Mouse (Mus musculus): Measurements from ENCODE around the gene Faim2. TPM values are rescaled to one million over a fixed set of nuclear protein-coding genes. Genes with fewer than 3 reads are reported as not detected.

The Faim2 gene
- polyA plus RNA-seq, 1 experiment from 2014 or later, result not detected

GRCm38 (mm10) chr15:99475814-99476213, 52.2 kb downstream of the Faim2 start:
- no peak overlapping the region for H3K4me3 ChIP-seq (ENCODE audit: low read length)
- no peak overlapping the region for H3K9ac ChIP-seq (ENCODE audit: low read depth, low read length)
- WGBS, result 83% methylated on average over 1 of the region's 1 CpGs
- H3K27me3 ChIP-seq (ENCODE audit: control insufficient read depth, insufficient read depth, low read length), result no peaks in the 10 kb centered on the region
- H3K4me2 ChIP-seq (replicated peaks; ENCODE audit: low read depth, low read length), result no peak overlapping the region
- no peak for ATAC-seq (ENCODE audit: low FRiP score, low TSS enrichment)
- no peaks in the 10 kb centered on the region for H3K36me3 ChIP-seq (ENCODE audit: control insufficient read depth, insufficient read depth, low read length)
- no peaks in the 10 kb centered on the region for H3K9me3 ChIP-seq (ENCODE audit: control insufficient read depth, low read length)
- H3K4me1 ChIP-seq (ENCODE audit: control insufficient read depth, insufficient read depth, low read length), result peaks cover 7% of the 10 kb centered on the region; the same call in 1 of the 2 replicates
- H3K27ac ChIP-seq (ENCODE audit: low read depth, low read length), result no peak overlapping the region

- Histone ChIP-seq H3K36me3 (ENCODE audit: control insufficient read depth, insufficient read depth, low read length) (peaks cover 4% of the 10 kb centered on the region; the same call in 1 of the 2 replicates), H3K4me2 (replicated peaks; ENCODE audit: low read depth, low read length) (peak within 1 kb of the TSS; percentile 57), H3K4me1 (ENCODE audit: control insufficient read depth, insufficient read depth, low read length) (peaks cover 7% of the 10 kb centered on the region; the same call in 1 of the 2 replicates), H3K27ac (ENCODE audit: low read depth, low read length) (peak within 1 kb of the TSS; percentile 87), H3K27me3 (ENCODE audit: control insufficient read depth, insufficient read depth, low read length) (no peaks in the 10 kb centered on the region), H3K4me3 (ENCODE audit: low read length) (peak within 1 kb of the TSS; percentile 72), H3K9me3 (ENCODE audit: control insufficient read depth, low read length) (no peaks in the 10 kb centered on the region), H3K9ac (ENCODE audit: low read depth, low read length) (peak within 1 kb of the TSS; percentile 83)
- ATAC-seq (ENCODE audit: low FRiP score, low TSS enrichment), result peak; percentile 85
- WGBS, result under 1% methylated on average over 26 of the region's 26 CpGs
Observed at GRCm38 (mm10) chr15:99474576-99474926, 53.4 kb downstream of the Faim2 start, which contains the start of gene Bcdin3d. TSS of gene Bcdin3d (minus strand) at chr15:99474730.

GRCm38 (mm10) chr15:99473801-99474575, 54.0 kb downstream of the Faim2 start:
- H3K4me2 ChIP-seq (replicated peaks; ENCODE audit: low read depth, low read length), result peak overlapping the region; percentile 57
- H3K9ac ChIP-seq (ENCODE audit: low read depth, low read length), result peak overlapping the region; percentile 83
- peak overlapping the region; percentile 72 for H3K4me3 ChIP-seq (ENCODE audit: low read length)
- H3K27ac ChIP-seq (ENCODE audit: low read depth, low read length), result peak overlapping the region; percentile 87
- WGBS, result 5% methylated on average over 38 of the region's 38 CpGs
- H3K36me3 ChIP-seq (ENCODE audit: control insufficient read depth, insufficient read depth, low read length), result peaks cover 4% of the 10 kb centered on the region; the same call in 1 of the 2 replicates
- no peaks in the 10 kb centered on the region for H3K9me3 ChIP-seq (ENCODE audit: control insufficient read depth, low read length)
- H3K27me3 ChIP-seq (ENCODE audit: control insufficient read depth, insufficient read depth, low read length), result no peaks in the 10 kb centered on the region
- H3K4me1 ChIP-seq (ENCODE audit: control insufficient read depth, insufficient read depth, low read length), result peaks cover 7% of the 10 kb centered on the region; the same call in 1 of the 2 replicates
- ATAC-seq (ENCODE audit: low FRiP score, low TSS enrichment), result peak; percentile 82

GRCm38 (mm10) chr15:99472972-99473371, 55.0 kb downstream of the Faim2 start:
- H3K36me3 ChIP-seq (ENCODE audit: control insufficient read depth, insufficient read depth, low read length), result peaks cover 4% of the 10 kb centered on the region; the same call in 1 of the 2 replicates
- 85% methylated on average over 7 of the region's 7 CpGs for WGBS
- peaks cover 7% of the 10 kb centered on the region; the same call in 1 of the 2 replicates for H3K4me1 ChIP-seq (ENCODE audit: control insufficient read depth, insufficient read depth, low read length)
- ATAC-seq (ENCODE audit: low FRiP score, low TSS enrichment), result no peak
- H3K4me3 ChIP-seq (ENCODE audit: low read length), result no peak overlapping the region
- H3K27ac ChIP-seq (ENCODE audit: low read depth, low read length), result no peak overlapping the region
- no peak overlapping the region; the same call in 1 of the 2 replicates for H3K4me2 ChIP-seq (replicated peaks; ENCODE audit: low read depth, low read length)
- H3K27me3 ChIP-seq (ENCODE audit: control insufficient read depth, insufficient read depth, low read length), result no peaks in the 10 kb centered on the region
- H3K9me3 ChIP-seq (ENCODE audit: control insufficient read depth, low read length), result no peaks in the 10 kb centered on the region
- no peak overlapping the region for H3K9ac ChIP-seq (ENCODE audit: low read depth, low read length)

- Histone ChIP-seq H3K27me3 (ENCODE audit: control insufficient read depth, insufficient read depth, low read length) (no peaks in the 10 kb centered on the region), H3K4me3 (ENCODE audit: low read length) (no peak overlapping the region), H3K4me1 (ENCODE audit: control insufficient read depth, insufficient read depth, low read length) (peaks cover 7% of the 10 kb centered on the region; the same call in 1 of the 2 replicates), H3K9ac (ENCODE audit: low read depth, low read length) (no peak overlapping the region), H3K4me2 (replicated peaks; ENCODE audit: low read depth, low read length) (no peak overlapping the region), H3K9me3 (ENCODE audit: control insufficient read depth, low read length) (no peaks in the 10 kb centered on the region), H3K36me3 (ENCODE audit: control insufficient read depth, insufficient read depth, low read length) (peaks cover 4% of the 10 kb centered on the region; the same call in 1 of the 2 replicates), H3K27ac (ENCODE audit: low read depth, low read length) (no peak overlapping the region)
- WGBS, result 70% methylated on average over 14 of the region's 14 CpGs
- no peak for ATAC-seq (ENCODE audit: low FRiP score, low TSS enrichment)
Observed at GRCm38 (mm10) chr15:99471677-99472063, 56.3 kb downstream of the Faim2 start.

- Histone ChIP-seq H3K4me3 (ENCODE audit: low read length) (no peak overlapping the region), H3K27me3 (ENCODE audit: control insufficient read depth, insufficient read depth, low read length) (no peaks in the 10 kb centered on the region), H3K9ac (ENCODE audit: low read depth, low read length) (no peak overlapping the region), H3K9me3 (ENCODE audit: control insufficient read depth, low read length) (no peaks in the 10 kb centered on the region), H3K27ac (ENCODE audit: low read depth, low read length) (no peak overlapping the region), H3K4me1 (ENCODE audit: control insufficient read depth, insufficient read depth, low read length) (peaks cover 7% of the 10 kb centered on the region; the same call in 1 of the 2 replicates), H3K4me2 (replicated peaks; ENCODE audit: low read depth, low read length) (no peak overlapping the region), H3K36me3 (ENCODE audit: control insufficient read depth, insufficient read depth, low read length) (peaks cover 4% of the 10 kb centered on the region; the same call in 1 of the 2 replicates)
- no peak for ATAC-seq (ENCODE audit: low FRiP score, low TSS enrichment)
- 63% methylated on average over 17 of the region's 17 CpGs for WGBS
Observed at GRCm38 (mm10) chr15:99470971-99471676, 56.8 kb downstream of the Faim2 start.

- Histone ChIP-seq H3K4me1 (ENCODE audit: control insufficient read depth, insufficient read depth, low read length) (peaks cover 7% of the 10 kb centered on the region; the same call in 1 of the 2 replicates), H3K4me3 (ENCODE audit: low read length) (no peak overlapping the region), H3K36me3 (ENCODE audit: control insufficient read depth, insufficient read depth, low read length) (peaks cover 4% of the 10 kb centered on the region; the same call in 1 of the 2 replicates), H3K9me3 (ENCODE audit: control insufficient read depth, low read length) (no peaks in the 10 kb centered on the region), H3K27ac (ENCODE audit: low read depth, low read length) (no peak overlapping the region), H3K27me3 (ENCODE audit: control insufficient read depth, insufficient read depth, low read length) (no peaks in the 10 kb centered on the region), H3K4me2 (replicated peaks; ENCODE audit: low read depth, low read length) (no peak overlapping the region), H3K9ac (ENCODE audit: low read depth, low read length) (no peak overlapping the region)
- ATAC-seq (ENCODE audit: low FRiP score, low TSS enrichment), result no peak
- 83% methylated on average over 31 of the region's 31 CpGs for WGBS
Observed at GRCm38 (mm10) chr15:99470224-99470761, 57.7 kb downstream of the Faim2 start.

GRCm38 (mm10) chr15:99469736-99470135, 58.2 kb downstream of the Faim2 start:
- H3K9ac ChIP-seq (ENCODE audit: low read depth, low read length), result no peak overlapping the region
- WGBS, result 84% methylated on average over 4 of the region's 4 CpGs
- no peak overlapping the region for H3K27ac ChIP-seq (ENCODE audit: low read depth, low read length)
- peaks cover 4% of the 10 kb centered on the region; the same call in 1 of the 2 replicates for H3K36me3 ChIP-seq (ENCODE audit: control insufficient read depth, insufficient read depth, low read length)
- H3K4me1 ChIP-seq (ENCODE audit: control insufficient read depth, insufficient read depth, low read length), result peaks cover 5% of the 10 kb centered on the region; the same call in 1 of the 2 replicates
- no peaks in the 10 kb centered on the region for H3K9me3 ChIP-seq (ENCODE audit: control insufficient read depth, low read length)
- no peak for ATAC-seq (ENCODE audit: low FRiP score, low TSS enrichment)
- no peak overlapping the region for H3K4me2 ChIP-seq (replicated peaks; ENCODE audit: low read depth, low read length)
- H3K4me3 ChIP-seq (ENCODE audit: low read length), result no peak overlapping the region
- H3K27me3 ChIP-seq (ENCODE audit: control insufficient read depth, insufficient read depth, low read length), result no peaks in the 10 kb centered on the region

All from kidney, embryonic 14.5 days (tissue).